Mouse (Mus musculus) frontal cortex, adult 2 months (tissue): ENCODE data around the gene Hnrnpul2. TPM values are rescaled to one million over a fixed set of nuclear protein-coding genes. Genes with fewer than 3 reads are reported as not detected.

Experiments
- polyA plus RNA-seq: library from polyadenylated mRNA; depleted of rRNA; stranded (reverse); fragments of >200 nt; gene quantifications from 2 replicates; pipeline ENCODE4 v1.2.3, GENCODE M21; 2012; rRNA removed

The Hnrnpul2 gene
- polyA plus RNA-seq, 1 experiment: 96.8 TPM

Other genes with a start within 250 kb of the Hnrnpul2 start
- 24.4 and 33.8 TPM in 2 replicates for gene Slc22a8, start 228.8 kb upstream of the Hnrnpul2 start, polyA plus RNA-seq
- gene Slc22a6, start 202.0 kb upstream of the Hnrnpul2 start, polyA plus RNA-seq: 5.6 and 9.2 TPM in 2 replicates
- 78.1 and 81.1 TPM in 2 replicates for gene Chrm1, start 156.2 kb upstream of the Hnrnpul2 start, polyA plus RNA-seq
- gene Slc3a2, start 96.6 kb upstream of the Hnrnpul2 start, polyA plus RNA-seq: 183 and 188 TPM in 2 replicates
- 48.9 and 49.2 TPM in 2 replicates for gene Wdr74, start 84.2 kb upstream of the Hnrnpul2 start, polyA plus RNA-seq
- gene 1700092M07Rik, start 79.3 kb upstream of the Hnrnpul2 start, polyA plus RNA-seq: 0.34 and 0.92 TPM in 2 replicates
- 111 and 130 TPM in 2 replicates for gene Stx5a, start 78.6 kb upstream of the Hnrnpul2 start, polyA plus RNA-seq
- 128 and 139 TPM in 2 replicates for gene Nxf1, start 62.9 kb upstream of the Hnrnpul2 start, polyA plus RNA-seq
- gene Tmem223, start 49.0 kb upstream of the Hnrnpul2 start, polyA plus RNA-seq: 124 and 140 TPM in 2 replicates
- 16.9 and 18.1 TPM in 2 replicates for gene Tmem179b, start 45.5 kb upstream of the Hnrnpul2 start, polyA plus RNA-seq
- 15.8 and 17.4 TPM in 2 replicates for gene Taf6l, start 33.6 kb upstream of the Hnrnpul2 start, polyA plus RNA-seq
- 159 and 171 TPM in 2 replicates for gene Polr2g, start 21.4 kb upstream of the Hnrnpul2 start, polyA plus RNA-seq
- gene Zbtb3, start 17.5 kb upstream of the Hnrnpul2 start, polyA plus RNA-seq: 3.8 and 4.6 TPM in 2 replicates
- gene Ttc9c, start 677 bp upstream of the Hnrnpul2 start, polyA plus RNA-seq: 27.2 and 30.9 TPM in 2 replicates
- not detected in 2 replicates for gene AC129217.1, start 9.8 kb downstream of the Hnrnpul2 start, polyA plus RNA-seq
- gene Bscl2, start 17.5 kb downstream of the Hnrnpul2 start, polyA plus RNA-seq: 122 and 130 TPM in 2 replicates
- gene Gng3, start 19.2 kb downstream of the Hnrnpul2 start, polyA plus RNA-seq: 248 and 262 TPM in 2 replicates
- 0.96 and 1.2 TPM in 2 replicates for gene Lrrn4cl, start 30.8 kb downstream of the Hnrnpul2 start, polyA plus RNA-seq
- 129 and 137 TPM in 2 replicates for gene Ubxn1, start 51.5 kb downstream of the Hnrnpul2 start, polyA plus RNA-seq
- gene Uqcc3, start 60.9 kb downstream of the Hnrnpul2 start, polyA plus RNA-seq: 67.7 and 70.4 TPM in 2 replicates
- 3.7 and 4.0 TPM in 2 replicates for gene Lbhd1, start 63.7 kb downstream of the Hnrnpul2 start, polyA plus RNA-seq
- not detected in 2 replicates for gene Gm49403, start 63.9 kb downstream of the Hnrnpul2 start, polyA plus RNA-seq
- 36.6 and 41.3 TPM in 2 replicates for gene 1810009A15Rik, start 68.8 kb downstream of the Hnrnpul2 start, polyA plus RNA-seq
- gene Gm49416, start 68.9 kb downstream of the Hnrnpul2 start, polyA plus RNA-seq: not detected in 2 replicates
- gene Ints5, start 73.0 kb downstream of the Hnrnpul2 start, polyA plus RNA-seq: 14.8 and 15.8 TPM in 2 replicates
- gene Ganab, start 78.1 kb downstream of the Hnrnpul2 start, polyA plus RNA-seq: 87.7 and 95.2 TPM in 2 replicates
- 190 and 210 TPM in 2 replicates for gene B3gat3, start 100.4 kb downstream of the Hnrnpul2 start, polyA plus RNA-seq
- 8.3 and 9.6 TPM in 2 replicates for gene Rom1, start 109.3 kb downstream of the Hnrnpul2 start, polyA plus RNA-seq
- gene Eml3, start 109.5 kb downstream of the Hnrnpul2 start, polyA plus RNA-seq: 13.9 and 14.1 TPM in 2 replicates
- 27.6 and 31.0 TPM in 2 replicates for gene Mta2, start 121.9 kb downstream of the Hnrnpul2 start, polyA plus RNA-seq
- 19.6 and 20.5 TPM in 2 replicates for gene Tut1, start 133.8 kb downstream of the Hnrnpul2 start, polyA plus RNA-seq
- gene Eef1g, start 147.0 kb downstream of the Hnrnpul2 start, polyA plus RNA-seq: 257 and 281 TPM in 2 replicates
- gene Ahnak, start 169.3 kb downstream of the Hnrnpul2 start, polyA plus RNA-seq: 6.8 and 7.5 TPM in 2 replicates